Mouse (Mus musculus) adrenal gland, adult 18-20 months (tissue): ENCODE results near the gene Trim43c. TPM values are rescaled to one million over a fixed set of nuclear protein-coding genes. Genes with fewer than 3 reads are reported as not detected.
"Not testable (repeated sequence)": the region's sequence is repeated elsewhere in the genome, so short reads cannot be mapped to it uniquely, and the experiment has no call there.

Experiments used
- DNase-seq, 2 experiments: peaks; one replicate each; pipeline ENCODE4 v3.0.0; 2021 to 2022; ENCODE audit warnings: low spot score in 2 of 2
- long read RNA-seq, 2 experiments: library from polyadenylated mRNA; stranded (forward); transcript quantifications; one replicate each; pipeline ENCODE4 v2.0.0; 2021
- total RNA-seq, 2 experiments: library from RNA; stranded (reverse); gene quantifications; 1 replicate in 1 of 2; 2 replicates in 1 of 2; pipeline ENCODE4 v1.2.3; 2021

The Trim43c gene
- not detected for total RNA-seq
- long read RNA-seq, experiment 1, result 0 reads
- long read RNA-seq, experiment 2, result 0 reads

DNA sequence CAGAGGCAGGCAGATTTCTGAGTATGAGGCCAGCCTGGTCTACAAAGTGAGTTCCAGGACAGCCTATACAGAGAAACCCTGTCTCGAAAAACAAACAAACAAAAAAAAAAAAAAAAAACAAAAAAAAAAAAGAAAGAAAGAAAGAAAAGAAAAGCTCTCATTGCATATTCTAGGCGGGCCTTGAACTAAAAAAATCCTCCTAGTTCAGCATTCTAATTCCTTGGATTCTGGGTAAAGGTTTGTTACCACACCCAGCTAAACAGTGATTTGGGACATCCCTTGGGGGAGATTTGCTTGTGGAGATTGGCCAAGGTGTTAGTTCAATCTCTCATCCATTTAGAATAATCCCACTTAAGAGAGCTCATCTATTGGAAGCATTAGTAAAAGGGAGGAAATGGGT, at the start of gene Trim43c:
Trim43c (plus strand) TSS at position 301 of the 400 bp plus-strand sequence.
- not testable (repeated sequence) for DNase-seq

DNA sequence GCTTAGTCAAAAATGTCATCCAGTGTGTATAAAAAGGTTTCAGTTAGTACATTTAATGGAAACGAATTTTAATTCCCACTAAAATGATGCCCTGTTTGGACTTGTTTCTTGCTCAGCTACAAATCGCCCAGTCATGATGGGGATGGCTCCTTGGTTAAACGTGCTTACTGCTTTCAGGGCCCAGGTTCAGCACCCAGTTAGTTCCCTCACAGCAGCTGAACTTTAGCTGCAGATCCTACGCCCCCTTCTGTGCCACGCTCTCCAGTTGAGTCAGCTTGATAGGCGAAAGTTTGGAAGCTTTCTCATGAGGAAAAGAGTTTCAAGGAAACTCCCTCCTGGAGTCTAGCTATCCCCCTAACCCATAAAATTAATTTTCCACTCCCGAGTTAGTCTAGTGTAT, 14.1 kb downstream of the Trim43c start:
- DNase-seq, result not testable (repeated sequence)

DNA sequence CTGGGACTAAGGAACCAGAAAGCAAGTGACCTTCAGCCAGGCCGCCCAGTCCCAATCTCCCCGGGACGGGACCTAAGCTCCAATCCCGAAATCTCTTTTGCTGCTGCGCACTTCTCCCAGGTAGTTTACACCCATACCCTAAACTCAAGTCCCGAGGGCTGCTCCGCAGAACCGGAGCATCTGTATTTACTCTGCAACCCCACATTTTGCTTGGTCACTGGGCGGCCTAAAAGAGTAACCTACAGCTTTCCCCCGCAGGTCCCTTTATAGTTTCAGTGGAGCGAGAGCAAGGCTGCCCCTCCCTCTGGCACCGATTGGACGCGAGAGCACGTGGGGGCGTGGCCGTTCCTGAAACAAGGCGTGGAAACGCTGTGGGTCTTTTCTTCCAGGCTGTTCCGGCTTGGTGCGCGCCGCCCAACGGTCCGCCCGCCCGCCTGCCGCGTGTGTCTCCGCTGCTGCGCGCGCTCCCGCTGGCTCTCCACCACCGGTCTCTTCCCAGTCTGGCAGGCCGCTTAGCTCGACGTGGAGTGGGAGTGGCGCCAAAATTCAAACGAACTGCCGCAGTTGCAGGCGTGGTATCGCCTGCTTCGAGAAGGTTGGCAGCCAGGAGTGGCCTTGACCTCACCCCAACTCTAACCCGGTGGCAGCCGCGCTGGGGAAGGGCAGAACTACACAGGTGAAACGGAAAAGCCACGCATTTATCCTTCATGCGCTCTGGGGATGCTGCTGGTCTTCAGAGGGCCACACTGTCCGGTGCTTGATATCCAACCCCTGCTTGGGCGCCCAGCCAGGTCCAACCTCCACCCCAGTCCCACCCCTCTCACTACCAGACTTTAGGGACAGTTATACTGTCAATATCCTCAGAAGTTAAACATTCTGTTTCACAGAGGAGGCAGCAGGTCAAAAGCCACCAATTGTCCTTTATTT, 19.9 kb downstream of the Trim43c start:
- DNase-seq, result peak; percentile 76

Other genes starting within 250 kb of the Trim43c start
- 10 to 100 TPM; 33.6 to 38.1 TPM for gene Mthfsl, start 118.9 kb upstream of the Trim43c start, total RNA-seq
- 1 to 10 TPM in 1 of 2 experiments, under 1 TPM in 1; 0.56 to 4.1 TPM for gene Bcl2a1d, start 107.2 kb upstream of the Trim43c start, total RNA-seq
- 1 to 10 TPM; 2.1 to 2.3 TPM for gene Bcl2a1a, start 117.7 kb downstream of the Trim43c start, total RNA-seq